Mouse (Mus musculus) heart, postnatal 25 days (tissue): ENCODE data around the gene Gpn3. TPM values are rescaled to one million over a fixed set of nuclear protein-coding genes. Genes with fewer than 3 reads are reported as not detected.
"Not testable (repeated sequence)": the region's sequence is repeated elsewhere in the genome, so short reads cannot be mapped to it uniquely, and the experiment has no call there.

Experiments
- DNase-seq: peaks from one replicate; pipeline ENCODE4 v3.0.0; 2022; ENCODE audit warnings: low spot score
- intact Hi-C: fragments of 180-260 bp; cut with DNase I; formaldehyde crosslinking; loops from one replicate; pipeline ENCODE4 v1.15.1; 2025
- total RNA-seq, 2 experiments: library from RNA; stranded (reverse); gene quantifications; 2 replicates each; pipeline ENCODE4 v1.2.3; 2021

Gpn3 gene
- total RNA-seq, 2 experiments from 2014 or later: 22.9 to 26.6 TPM

DNA sequence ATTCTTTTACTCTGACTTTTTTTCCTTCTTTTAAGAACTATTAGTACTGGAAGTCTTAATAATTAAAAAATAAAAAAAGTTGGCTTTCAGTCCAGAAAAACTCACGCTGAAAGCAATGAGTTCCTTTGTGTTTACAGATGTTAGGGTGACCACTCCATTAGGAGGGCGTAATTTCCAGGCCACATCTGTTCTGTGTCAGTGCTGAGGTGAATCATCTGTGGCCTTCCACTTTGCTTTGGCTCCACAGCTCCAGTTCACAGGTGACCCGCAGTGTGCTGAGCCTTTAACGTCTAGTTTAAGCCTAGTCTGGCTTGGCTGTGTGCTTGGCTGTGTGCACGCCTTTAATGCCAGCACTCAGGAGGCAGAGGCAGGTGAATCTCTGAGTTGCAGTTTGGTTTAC lies 40.2 kb downstream of the Gpn3 start:
- no peak for DNase-seq
- intact Hi-C loops: no loop called here

- peak; percentile 42 for DNase-seq
- intact Hi-C loops: no loop called here
These were observed 41.1 kb downstream of the Gpn3 start for GRCm38 (mm10) chr5:122412826-122413225.

- intact Hi-C loops: no loop called here
- no peak for DNase-seq
These were observed 42.7 kb downstream of the Gpn3 start for GRCm38 (mm10) chr5:122414351-122414750.

DNA sequence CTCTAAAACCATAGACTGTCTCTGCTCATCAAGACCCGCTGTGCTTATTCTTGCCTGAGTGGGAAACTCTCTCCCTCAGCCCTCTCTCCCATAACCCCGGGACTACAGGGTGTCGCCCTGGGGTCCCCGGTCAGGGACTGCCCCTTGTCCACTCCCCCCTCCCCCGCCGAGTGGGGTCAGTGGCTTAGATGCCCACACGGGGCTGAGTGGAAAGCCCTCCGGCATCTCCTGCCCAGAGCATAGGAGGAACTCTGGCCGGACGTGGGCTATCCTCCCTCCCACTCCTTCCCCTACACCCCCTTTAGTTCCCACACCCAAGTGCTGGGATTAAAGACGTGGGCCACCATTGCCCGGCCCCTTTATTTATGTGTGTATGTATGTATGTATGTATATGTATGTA lies 43.8 kb downstream of the Gpn3 start:
- intact Hi-C loops: no loop called here
- no peak for DNase-seq

GRCm38 (mm10) chr5:122420676-122421075 lies 49.0 kb downstream of the Gpn3 start:
- intact Hi-C loops, DNase-seq: not testable (repeated sequence)

DNA sequence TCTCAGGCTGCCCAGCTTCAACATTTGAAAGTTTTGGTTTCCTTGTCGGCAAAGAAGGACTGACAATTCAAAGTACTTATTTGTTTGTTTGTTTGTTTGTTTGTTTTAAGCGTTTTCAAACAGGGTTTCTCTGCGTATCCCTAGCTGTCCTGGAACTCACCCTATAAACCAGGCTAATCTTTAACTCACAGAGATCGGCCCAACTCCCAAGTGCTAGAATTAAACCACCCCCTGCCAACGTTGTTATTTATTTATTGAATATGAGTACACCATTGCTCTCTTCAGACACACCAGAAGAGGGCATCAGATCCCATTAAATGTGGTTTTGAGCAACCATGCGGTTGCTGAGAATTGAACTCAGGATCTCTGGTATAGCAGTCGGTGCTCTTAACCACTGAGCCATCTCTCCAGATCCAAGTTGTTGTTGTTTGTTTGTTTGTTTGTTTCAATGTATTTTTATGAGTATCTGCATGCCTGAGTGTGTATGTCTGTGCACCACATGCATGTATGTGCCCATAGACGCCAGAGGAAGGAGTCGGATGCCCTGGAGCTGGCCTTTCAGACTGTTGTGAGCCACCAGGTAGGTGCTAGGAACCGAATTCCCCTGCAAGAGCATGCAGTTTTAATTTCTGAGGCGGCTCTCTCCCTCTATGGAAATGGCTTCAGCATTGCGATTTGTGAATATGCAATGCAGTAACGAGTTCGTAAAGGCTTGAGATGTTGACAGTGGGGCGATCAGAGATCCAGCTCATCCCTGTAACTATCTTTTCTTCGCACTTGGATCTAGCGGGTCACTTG lies 49.8 kb downstream of the Gpn3 start, which contains the start of gene Anapc7:
TSS of gene Anapc7 (plus strand) at position 423 of the 798 bp plus-strand sequence.
- intact Hi-C loops: no loop called here
- DNase-seq: no peak

DNA sequence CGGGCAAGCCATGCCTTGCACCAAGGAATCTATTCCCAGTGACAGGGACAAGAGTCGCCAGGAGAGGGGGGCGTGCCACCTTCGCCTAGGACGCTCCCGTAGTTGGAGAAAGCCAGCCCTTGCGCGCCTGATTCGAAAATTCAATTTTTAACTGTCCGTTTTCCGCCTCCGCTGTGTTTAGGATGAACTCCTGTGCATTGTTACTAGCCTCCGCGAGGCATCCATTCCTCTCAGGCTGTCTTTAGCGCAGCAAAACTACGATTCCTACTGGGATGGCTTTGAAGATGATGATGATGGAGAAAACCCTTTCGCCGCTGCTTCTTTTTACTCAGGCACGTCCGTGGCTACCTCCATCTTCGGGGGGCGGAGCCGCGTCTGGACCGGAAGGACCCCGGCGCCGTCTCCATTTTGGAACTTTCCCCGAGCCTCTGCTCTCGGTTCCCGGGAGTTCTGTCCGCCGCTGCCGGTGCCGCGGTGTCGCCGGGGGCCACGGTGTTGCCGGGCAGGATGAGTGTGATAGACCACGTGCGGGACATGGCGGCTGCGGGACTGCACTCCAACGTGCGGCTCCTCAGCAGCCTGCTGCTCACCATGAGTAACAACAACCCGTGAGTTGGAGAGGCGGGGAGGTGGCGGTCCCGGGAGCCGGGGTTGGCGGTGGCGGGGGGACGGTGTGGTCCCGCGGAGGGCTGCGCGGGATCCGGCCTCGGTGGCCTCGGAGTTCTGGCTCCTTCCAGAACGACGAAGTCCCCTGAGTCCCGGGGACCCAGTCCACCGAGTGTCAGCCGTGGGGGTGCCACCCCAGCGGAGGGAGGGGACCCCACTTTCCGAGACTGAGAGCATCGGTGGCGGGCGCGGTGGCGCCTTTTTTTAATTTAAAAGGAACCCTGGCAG lies 50.6 kb downstream of the Gpn3 start:
- intact Hi-C loops: no loop called here
- DNase-seq: peak; percentile 77

DNA sequence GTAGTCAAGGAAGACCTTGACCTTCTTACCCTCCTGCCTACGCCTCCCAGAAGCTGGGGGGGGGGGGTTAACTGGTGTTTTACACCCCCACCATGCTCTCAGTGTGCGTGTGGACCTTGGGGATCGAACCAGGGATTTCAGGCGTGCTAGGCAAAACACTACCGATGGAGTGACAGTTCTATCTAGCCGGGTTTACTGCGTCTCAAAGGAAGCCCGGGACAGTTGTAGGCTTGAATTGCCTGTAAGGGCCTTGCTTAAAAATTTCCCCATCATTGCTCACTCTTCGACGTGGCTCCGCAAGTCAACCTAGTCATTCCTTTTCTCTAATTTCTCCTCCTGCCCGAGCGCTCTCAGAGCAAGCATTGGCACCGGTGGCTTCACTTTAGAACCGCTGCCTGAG lies 51.4 kb downstream of the Gpn3 start:
- no peak for DNase-seq
- intact Hi-C loops: no loop called here

GRCm38 (mm10) chr5:122425550-122425949 lies 53.9 kb downstream of the Gpn3 start:
- no peak for DNase-seq
- intact Hi-C loops: no loop called here

DNA sequence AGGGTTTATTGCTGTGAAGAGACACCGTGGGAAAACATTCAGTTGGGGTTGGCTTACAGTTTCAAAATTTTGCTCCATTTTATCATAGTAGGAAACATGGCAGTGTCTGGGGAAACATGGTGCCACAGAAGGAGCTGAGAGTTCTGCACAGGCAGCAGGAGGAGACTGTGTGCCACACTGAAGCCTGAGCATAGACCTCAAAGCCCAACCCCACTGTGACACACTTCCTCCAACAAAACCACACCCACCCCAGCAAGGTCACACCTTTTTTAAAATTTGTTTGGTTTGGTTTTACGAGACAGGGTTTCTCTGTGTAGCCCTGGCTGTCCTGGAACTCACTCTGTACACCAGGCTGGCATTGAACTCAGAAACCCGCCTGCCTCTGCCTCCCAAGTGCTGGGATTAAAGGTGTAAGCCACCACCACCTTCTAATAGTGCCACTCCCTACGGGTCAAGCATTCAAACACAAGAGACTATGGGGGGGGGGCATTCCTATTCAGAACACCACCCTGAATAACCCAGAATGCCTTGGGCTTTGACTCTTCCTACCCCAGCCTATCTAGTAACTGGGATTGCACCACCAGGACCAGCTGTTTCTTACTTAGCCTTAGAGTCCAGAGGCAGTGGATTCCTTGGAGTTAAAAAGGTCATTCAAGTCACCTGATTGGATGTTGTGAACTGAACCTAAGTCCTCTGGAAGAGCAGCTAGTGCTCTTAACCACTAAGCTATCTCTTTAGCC lies 58.5 kb downstream of the Gpn3 start:
- intact Hi-C loops: no loop called here
- no peak for DNase-seq

GRCm38 (mm10) chr5:122431221-122431620 lies 59.5 kb downstream of the Gpn3 start:
- intact Hi-C loops: no loop called here
- no peak for DNase-seq

Other genes with a start within 250 kb of the Gpn3 start
- gene Ccdc63, start 231.1 kb upstream of the Gpn3 start, total RNA-seq: not detected
- 100 to 1,000 TPM; 113 to 128 TPM for gene Ppp1cc, start 213.6 kb upstream of the Gpn3 start, total RNA-seq
- 1 to 10 TPM in 1 of 2 experiments, under 1 TPM in 1; 0.81 to 1.1 TPM for gene Hvcn1, start 165.1 kb upstream of the Gpn3 start, total RNA-seq
- 1 to 10 TPM; 3.5 to 4.7 TPM for gene Tctn1, start 107.4 kb upstream of the Gpn3 start, total RNA-seq
- gene Pptc7, start 87.5 kb upstream of the Gpn3 start, total RNA-seq: 10 to 100 TPM; 91.3 to 93.5 TPM
- 1 to 10 TPM in 1 of 2 experiments, under 1 TPM in 1; 0.36 to 1.6 TPM for gene Rad9b, start 17.6 kb upstream of the Gpn3 start, total RNA-seq
- 10 to 100 TPM; 82.6 to 89.5 TPM for gene Vps29, start 17.5 kb upstream of the Gpn3 start, total RNA-seq
- 10 to 100 TPM; 11.3 to 15.6 TPM for gene Fam216a, start 488 bp downstream of the Gpn3 start, total RNA-seq
- 10 to 100 TPM; 93.0 to 94.1 TPM for gene Arpc3, start 20.0 kb downstream of the Gpn3 start, total RNA-seq
- 10 to 100 TPM; 27.3 to 28.1 TPM for gene Anapc7, start 49.8 kb downstream of the Gpn3 start, total RNA-seq
- gene Atp2a2, start 130.3 kb downstream of the Gpn3 start, total RNA-seq: over 10,000 TPM; 10,772 to 12,207 TPM
- gene Ift81, start 242.6 kb downstream of the Gpn3 start, total RNA-seq: 10 to 100 TPM; 67.4 to 68.3 TPM